Mouse (Mus musculus): Measurements from ENCODE around the gene Tmem208. TPM values are rescaled to one million over a fixed set of nuclear protein-coding genes. Genes with fewer than 3 reads are reported as not detected.

Gene Tmem208
- polyA plus RNA-seq, 1 experiment from 2014 or later = 75.9 TPM

GRCm38 (mm10) chr8:105311718-105312117, 14.4 kb upstream of the Tmem208 start:
- no peak overlapping the region for H3K9ac ChIP-seq
- no peak for ATAC-seq (ENCODE audit: extremely low read depth, insufficient number of reproducible peaks, low FRiP score, low TSS enrichment)
- no peak overlapping the region for H3K4me2 ChIP-seq
- no peak overlapping the region for H3K4me3 ChIP-seq
- WGBS = 71% methylated on average over 1 of the region's 1 CpGs
- H3K27me3 ChIP-seq (replicated peaks) = no peaks in the 10 kb centered on the region
- no peaks in the 10 kb centered on the region for H3K9me3 ChIP-seq
- H3K4me1 ChIP-seq = peaks cover 40% of the 10 kb centered on the region
- H3K27ac ChIP-seq (replicated peaks) = no peak overlapping the region
- H3K36me3 ChIP-seq = peaks cover 95% of the 10 kb centered on the region

- H3K36me3 ChIP-seq = peaks cover 95% of the 10 kb centered on the region
- ATAC-seq (ENCODE audit: extremely low read depth, insufficient number of reproducible peaks, low FRiP score, low TSS enrichment) = no peak
Measured at GRCm38 (mm10) chr8:105312891-105313481, 13.2 kb upstream of the Tmem208 start.

GRCm38 (mm10) chr8:105313622-105314402, 12.3 kb upstream of the Tmem208 start:
- Histone ChIP-seq H3K4me3 (no peak overlapping the region), H3K9ac (no peak overlapping the region), H3K9me3 (no peaks in the 10 kb centered on the region), H3K27me3 (replicated peaks) (no peaks in the 10 kb centered on the region), H3K27ac (replicated peaks) (0 out of 2 replicates have a peak overlapping the region, but pooled peaks have one; percentile 24), H3K4me2 (no peak overlapping the region), H3K4me1 (peaks cover 45% of the 10 kb centered on the region), H3K36me3 (peaks cover 95% of the 10 kb centered on the region)
- 61% methylated on average over 9 of the region's 9 CpGs for WGBS
- no peak for ATAC-seq (ENCODE audit: extremely low read depth, insufficient number of reproducible peaks, low FRiP score, low TSS enrichment)

More at GRCm38 (mm10) chr8:105312891-105313481, 13.2 kb upstream of the Tmem208 start:
- Histone ChIP-seq H3K27ac (replicated peaks) (0 out of 2 replicates have a peak overlapping the region, but pooled peaks have one; percentile 24), H3K9me3 (no peaks in the 10 kb centered on the region), H3K27me3 (replicated peaks) (no peaks in the 10 kb centered on the region), H3K4me3 (no peak overlapping the region), H3K9ac (no peak overlapping the region), H3K4me2 (no peak overlapping the region), H3K4me1 (peaks cover 39% of the 10 kb centered on the region)
- 75% methylated on average over 8 of the region's 8 CpGs for WGBS

GRCm38 (mm10) chr8:105315073-105315769, 10.9 kb upstream of the Tmem208 start:
- H3K9me3 ChIP-seq = no peaks in the 10 kb centered on the region
- peaks cover 95% of the 10 kb centered on the region for H3K36me3 ChIP-seq
- H3K27me3 ChIP-seq (replicated peaks) = no peaks in the 10 kb centered on the region
- no peak overlapping the region for H3K4me2 ChIP-seq
- peaks cover 45% of the 10 kb centered on the region for H3K4me1 ChIP-seq
- H3K27ac ChIP-seq (replicated peaks) = 0 out of 2 replicates have a peak overlapping the region, but pooled peaks have one; percentile 20
- peak overlapping the region; percentile 29 for H3K9ac ChIP-seq
- H3K4me3 ChIP-seq = no peak overlapping the region
- no peak for ATAC-seq (ENCODE audit: extremely low read depth, insufficient number of reproducible peaks, low FRiP score, low TSS enrichment)
- WGBS = 77% methylated on average over 18 of the region's 18 CpGs

- peaks cover 86% of the 10 kb centered on the region for H3K36me3 ChIP-seq
- H3K27ac ChIP-seq (replicated peaks) = no peak overlapping the region
- no peak for ATAC-seq (ENCODE audit: extremely low read depth, insufficient number of reproducible peaks, low FRiP score, low TSS enrichment)
- H3K4me3 ChIP-seq = no peak overlapping the region
- H3K4me1 ChIP-seq = peaks cover 42% of the 10 kb centered on the region
- no peak overlapping the region for H3K4me2 ChIP-seq
- 84% methylated on average over 4 of the region's 4 CpGs for WGBS
- H3K9me3 ChIP-seq = no peaks in the 10 kb centered on the region
- no peak overlapping the region for H3K9ac ChIP-seq
- H3K27me3 ChIP-seq (replicated peaks) = no peaks in the 10 kb centered on the region
Measured at GRCm38 (mm10) chr8:105317941-105318340, 8.2 kb upstream of the Tmem208 start.

GRCm38 (mm10) chr8:105318662-105319190, 7.4 kb upstream of the Tmem208 start:
- H3K4me3 ChIP-seq = no peak overlapping the region
- H3K9ac ChIP-seq = no peak overlapping the region
- WGBS = 78% methylated on average over 11 of the region's 11 CpGs
- no peak overlapping the region for H3K4me2 ChIP-seq
- peaks cover 84% of the 10 kb centered on the region for H3K36me3 ChIP-seq
- no peak overlapping the region for H3K27ac ChIP-seq (replicated peaks)
- no peaks in the 10 kb centered on the region for H3K9me3 ChIP-seq
- no peaks in the 10 kb centered on the region for H3K27me3 ChIP-seq (replicated peaks)
- ATAC-seq (ENCODE audit: extremely low read depth, insufficient number of reproducible peaks, low FRiP score, low TSS enrichment) = no peak
- H3K4me1 ChIP-seq = peaks cover 34% of the 10 kb centered on the region

- Histone ChIP-seq H3K4me3 (no peak overlapping the region), H3K4me1 (peaks cover 31% of the 10 kb centered on the region), H3K36me3 (peaks cover 47% of the 10 kb centered on the region), H3K9me3 (no peaks in the 10 kb centered on the region), H3K9ac (no peak overlapping the region), H3K27ac (replicated peaks) (no peak overlapping the region), H3K4me2 (no peak overlapping the region), H3K27me3 (replicated peaks) (no peaks in the 10 kb centered on the region)
- no peak for ATAC-seq (ENCODE audit: extremely low read depth, insufficient number of reproducible peaks, low FRiP score, low TSS enrichment)
- 70% methylated on average over 4 of the region's 4 CpGs for WGBS
Measured at GRCm38 (mm10) chr8:105323183-105323582, 3.0 kb upstream of the Tmem208 start.

- no peak for ATAC-seq (ENCODE audit: extremely low read depth, insufficient number of reproducible peaks, low FRiP score, low TSS enrichment)
- Histone ChIP-seq H3K4me2 (peak overlapping the region; percentile 95), H3K36me3 (peaks cover 52% of the 10 kb centered on the region), H3K9me3 (no peaks in the 10 kb centered on the region), H3K27ac (replicated peaks) (peak overlapping the region; percentile 90), H3K4me1 (peaks cover 26% of the 10 kb centered on the region), H3K9ac (peak overlapping the region; percentile 94), H3K27me3 (replicated peaks) (no peaks in the 10 kb centered on the region), H3K4me3 (peak overlapping the region; percentile 87)
- WGBS = 0% methylated on average over 12 of the region's 12 CpGs
Measured at GRCm38 (mm10) chr8:105325641-105326093, 487 bp upstream of the Tmem208 start.

GRCm38 (mm10) chr8:105326968-105327367, 814 bp downstream of the Tmem208 start:
- Histone ChIP-seq H3K27ac (replicated peaks) (peak overlapping the region; percentile 90), H3K4me2 (peak overlapping the region; percentile 95), H3K9me3 (no peaks in the 10 kb centered on the region), H3K4me3 (peak overlapping the region; percentile 87), H3K9ac (peak overlapping the region; percentile 94), H3K27me3 (replicated peaks) (no peaks in the 10 kb centered on the region), H3K4me1 (peaks cover 26% of the 10 kb centered on the region), H3K36me3 (peaks cover 56% of the 10 kb centered on the region)
- no peak for ATAC-seq (ENCODE audit: extremely low read depth, insufficient number of reproducible peaks, low FRiP score, low TSS enrichment)
- WGBS = 28% methylated on average over 6 of the region's 6 CpGs

- no peak overlapping the region for H3K4me2 ChIP-seq
- no peak overlapping the region for H3K9ac ChIP-seq
- no peak overlapping the region for H3K27ac ChIP-seq (replicated peaks)
- peaks cover 76% of the 10 kb centered on the region for H3K36me3 ChIP-seq
- H3K4me3 ChIP-seq = no peak overlapping the region
- 94% methylated on average over 12 of the region's 12 CpGs for WGBS
- no peaks in the 10 kb centered on the region for H3K27me3 ChIP-seq (replicated peaks)
- no peaks in the 10 kb centered on the region for H3K9me3 ChIP-seq
- H3K4me1 ChIP-seq = peaks cover 20% of the 10 kb centered on the region
- no peak for ATAC-seq (ENCODE audit: extremely low read depth, insufficient number of reproducible peaks, low FRiP score, low TSS enrichment)
Measured at GRCm38 (mm10) chr8:105330325-105330724, 4.2 kb downstream of the Tmem208 start.

- ATAC-seq (ENCODE audit: extremely low read depth, insufficient number of reproducible peaks, low FRiP score, low TSS enrichment) = no peak
- Histone ChIP-seq H3K4me2 (no peak overlapping the region), H3K27me3 (replicated peaks) (no peaks in the 10 kb centered on the region), H3K36me3 (peaks cover 87% of the 10 kb centered on the region), H3K4me1 (peaks cover 17% of the 10 kb centered on the region), H3K4me3 (no peak overlapping the region), H3K9ac (no peak overlapping the region), H3K9me3 (no peaks in the 10 kb centered on the region), H3K27ac (replicated peaks) (no peak overlapping the region)
- WGBS = 92% methylated on average over 22 of the region's 22 CpGs
Measured at GRCm38 (mm10) chr8:105331469-105331868, 5.3 kb downstream of the Tmem208 start.
